ENCODE assay signal across 20 mouse cellular contexts in the genomic region with DNA sequence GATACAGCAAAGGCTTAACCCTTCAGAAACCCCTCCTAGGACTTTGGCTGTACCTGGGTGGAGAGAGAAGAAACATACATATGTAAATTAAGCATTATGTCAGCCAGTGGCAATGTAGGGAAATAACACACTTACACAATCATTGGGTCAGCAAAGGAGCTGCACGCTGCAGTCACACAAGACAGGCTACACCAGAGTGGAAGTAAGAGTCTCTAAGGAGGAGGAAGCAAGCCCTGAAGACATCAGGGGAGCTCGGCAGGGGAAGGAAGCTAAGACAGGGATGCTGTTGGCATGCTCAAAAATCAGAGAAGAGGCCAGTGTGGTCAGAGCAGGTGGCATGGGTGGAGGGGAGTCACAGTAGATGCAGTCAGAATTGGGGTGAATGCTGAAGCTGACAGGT.
"Had no signal": no experiment of that assay in that cellular context is flagged by ENCODE, and none has a peak within 500 bp of the region (broad histone marks: within the 10 kb centered on the region; RNA-seq: fewer than 3 reads in every experiment).

No protein-coding gene starts in this region.

- H3K4me1 ChIP-seq: lung, embryonic 15.5 days; midbrain, embryonic 10.5 days; midbrain, embryonic 12.5 days; neural tube, embryonic 13.5 days; neural tube, embryonic 15.5 days had no signal

- H3K4me3 ChIP-seq: lung, embryonic 15.5 days; midbrain, embryonic 10.5 days; midbrain, embryonic 12.5 days; myocyte; neural tube, embryonic 13.5 days; neural tube, embryonic 15.5 days had no signal

- H3K9ac ChIP-seq: liver, postnatal 0 days; lung, embryonic 15.5 days; midbrain, embryonic 12.5 days; neural tube, embryonic 13.5 days; neural tube, embryonic 15.5 days had no signal

- H3K27ac ChIP-seq: lung, embryonic 15.5 days; midbrain, embryonic 10.5 days; midbrain, embryonic 12.5 days; neural tube, embryonic 13.5 days; neural tube, embryonic 15.5 days had no signal

- DNase-seq: liver, postnatal 0 days; lung, adult 2 months; lung, postnatal 10 days; lung, postnatal 4 days; midbrain, embryonic 14.5 days; retina, postnatal 1 day; right cerebral cortex, adult 18-20 months; right cerebral cortex, postnatal 25 days; right cerebral cortex, postnatal 4 days; spleen, adult 18-20 months; thymus, adult 18-20 months; thymus, postnatal 14 days; thymus, postnatal 36 days had no signal

- H3K9me3 ChIP-seq: lung, embryonic 15.5 days; midbrain, embryonic 10.5 days; midbrain, embryonic 12.5 days; neural tube, embryonic 13.5 days; neural tube, embryonic 15.5 days had no signal

- H3K36me3 ChIP-seq: lung, embryonic 15.5 days; midbrain, embryonic 10.5 days; midbrain, embryonic 12.5 days; neural tube, embryonic 13.5 days; neural tube, embryonic 15.5 days had no signal

- ATAC-seq: liver, postnatal 0 days; midbrain, embryonic 16.5 days had no signal

- H3K4me2 ChIP-seq: lung, embryonic 15.5 days; midbrain, embryonic 12.5 days; neural tube, embryonic 13.5 days; neural tube, embryonic 15.5 days had no signal

- H3K27me3 ChIP-seq: lung, embryonic 15.5 days had no signal
